Mouse (Mus musculus): Measurements from ENCODE around the gene Mapre1. TPM values are rescaled to one million over a fixed set of nuclear protein-coding genes. Genes with fewer than 3 reads are reported as not detected.
A peak's percentile ranks its signal among the peaks of the same experiment; 100 is the strongest.
"Not testable (repeated sequence)": the region's sequence is repeated elsewhere in the genome, so short reads cannot be mapped to it uniquely, and the experiment has no call there.

Gene Mapre1
- polyA plus RNA-seq, 1 experiment from 2014 or later, result 369 TPM

- 90% methylated on average over 4 of the region's 4 CpGs for WGBS
- Histone ChIP-seq H3K4me2 (replicated peaks) (no peak overlapping the region), H3K9ac (no peak overlapping the region), H3K4me3 (no peak overlapping the region), H3K4me1 (peaks cover 9% of the 10 kb centered on the region), H3K9me3 (replicated peaks) (no peaks in the 10 kb centered on the region), H3K27me3 (no peaks in the 10 kb centered on the region), H3K27ac (no peak overlapping the region), H3K36me3 (no peaks in the 10 kb centered on the region)
- no peak for ATAC-seq (ENCODE audit: low FRiP score)
These were observed 40.1 kb downstream of the Mapre1 start for GRCm38 (mm10) chr2:153781181-153781580.

- H3K36me3 ChIP-seq, result no peaks in the 10 kb centered on the region
- no peaks in the 10 kb centered on the region for H3K9me3 ChIP-seq (replicated peaks)
- no peak overlapping the region for H3K4me3 ChIP-seq
- 97% methylated on average over 2 of the region's 2 CpGs for WGBS
- H3K4me1 ChIP-seq, result no peaks in the 10 kb centered on the region
- no peak overlapping the region for H3K27ac ChIP-seq
- no peak overlapping the region for H3K4me2 ChIP-seq (replicated peaks)
- no peak overlapping the region for H3K9ac ChIP-seq
- H3K27me3 ChIP-seq, result no peaks in the 10 kb centered on the region
- no peak for ATAC-seq (ENCODE audit: low FRiP score)
These were observed 43.6 kb downstream of the Mapre1 start for GRCm38 (mm10) chr2:153784668-153785067.

- Histone ChIP-seq H3K4me3 (no peak overlapping the region), H3K27ac (no peak overlapping the region), H3K27me3 (no peaks in the 10 kb centered on the region), H3K36me3 (no peaks in the 10 kb centered on the region), H3K4me1 (no peaks in the 10 kb centered on the region), H3K9ac (no peak overlapping the region), H3K4me2 (replicated peaks) (no peak overlapping the region), H3K9me3 (replicated peaks) (no peaks in the 10 kb centered on the region)
- ATAC-seq (ENCODE audit: low FRiP score), result no peak
These were observed 52.3 kb downstream of the Mapre1 start for GRCm38 (mm10) chr2:153793366-153793765.

GRCm38 (mm10) chr2:153795090-153795489, 54.0 kb downstream of the Mapre1 start:
- Histone ChIP-seq H3K9ac (no peak overlapping the region), H3K9me3 (replicated peaks) (no peaks in the 10 kb centered on the region), H3K27me3 (no peaks in the 10 kb centered on the region), H3K4me1 (no peaks in the 10 kb centered on the region), H3K4me2 (replicated peaks) (no peak overlapping the region), H3K27ac (no peak overlapping the region), H3K4me3 (no peak overlapping the region), H3K36me3 (no peaks in the 10 kb centered on the region)
- no peak for ATAC-seq (ENCODE audit: low FRiP score)
- 54% methylated on average over 5 of the region's 5 CpGs for WGBS

GRCm38 (mm10) chr2:153807464-153807863, 66.4 kb downstream of the Mapre1 start:
- ATAC-seq (ENCODE audit: low FRiP score), result peak; percentile 38; the same call in 1 of the 2 replicates
- not testable (repeated sequence) for H3K9ac ChIP-seq; H3K9me3 ChIP-seq (replicated peaks); H3K27ac ChIP-seq; H3K4me1 ChIP-seq; H3K4me3 ChIP-seq; H3K27me3 ChIP-seq; H3K36me3 ChIP-seq; H3K4me2 ChIP-seq (replicated peaks)

GRCm38 (mm10) chr2:153808146-153808545, 67.1 kb downstream of the Mapre1 start:
- no peaks in the 10 kb centered on the region for H3K9me3 ChIP-seq (replicated peaks)
- H3K4me1 ChIP-seq, result no peaks in the 10 kb centered on the region
- no peaks in the 10 kb centered on the region for H3K27me3 ChIP-seq
- H3K36me3 ChIP-seq, result no peaks in the 10 kb centered on the region
- no peak overlapping the region for H3K27ac ChIP-seq
- no peak overlapping the region for H3K4me3 ChIP-seq
- ATAC-seq (ENCODE audit: low FRiP score), result no peak
- no peak overlapping the region for H3K4me2 ChIP-seq (replicated peaks)
- WGBS, result 83% methylated on average over 8 of the region's 8 CpGs
- no peak overlapping the region for H3K9ac ChIP-seq

GRCm38 (mm10) chr2:153808841-153809240, 67.8 kb downstream of the Mapre1 start:
- 88% methylated on average over 6 of the region's 6 CpGs for WGBS

GRCm38 (mm10) chr2:153809921-153810320, 68.8 kb downstream of the Mapre1 start:
- WGBS, result 76% methylated on average over 3 of the region's 3 CpGs
- H3K4me1 ChIP-seq, result no peaks in the 10 kb centered on the region
- no peak for ATAC-seq (ENCODE audit: low FRiP score)
- H3K27me3 ChIP-seq, result no peaks in the 10 kb centered on the region
- H3K36me3 ChIP-seq, result no peaks in the 10 kb centered on the region
- no peak overlapping the region for H3K9ac ChIP-seq
- H3K27ac ChIP-seq, result no peak overlapping the region
- no peaks in the 10 kb centered on the region for H3K9me3 ChIP-seq (replicated peaks)
- H3K4me2 ChIP-seq (replicated peaks), result no peak overlapping the region
- no peak overlapping the region for H3K4me3 ChIP-seq

More at GRCm38 (mm10) chr2:153808841-153809240, 67.8 kb downstream of the Mapre1 start:
- Histone ChIP-seq H3K4me1 (no peaks in the 10 kb centered on the region), H3K27ac (no peak overlapping the region), H3K4me2 (replicated peaks) (no peak overlapping the region), H3K9ac (no peak overlapping the region), H3K27me3 (no peaks in the 10 kb centered on the region), H3K4me3 (no peak overlapping the region), H3K9me3 (replicated peaks) (no peaks in the 10 kb centered on the region), H3K36me3 (no peaks in the 10 kb centered on the region)
- no peak for ATAC-seq (ENCODE audit: low FRiP score)

- H3K36me3 ChIP-seq, result no peaks in the 10 kb centered on the region
- no peaks in the 10 kb centered on the region for H3K9me3 ChIP-seq (replicated peaks)
- H3K9ac ChIP-seq, result no peak overlapping the region
- no peak overlapping the region for H3K4me2 ChIP-seq (replicated peaks)
- 0 out of 2 replicates have a peak, but pooled peaks cover 3% of the 10 kb centered on the region for H3K4me1 ChIP-seq
- H3K4me3 ChIP-seq, result no peak overlapping the region
- H3K27me3 ChIP-seq, result no peaks in the 10 kb centered on the region
- WGBS, result 94% methylated on average over 2 of the region's 2 CpGs
- ATAC-seq (ENCODE audit: low FRiP score), result no peak
- no peak overlapping the region for H3K27ac ChIP-seq
These were observed 81.0 kb downstream of the Mapre1 start for GRCm38 (mm10) chr2:153822005-153822543.

Other genes starting within 250 kb of the Mapre1 start
- gene 4930404H24Rik, start 248.5 kb upstream of the Mapre1 start, polyA plus RNA-seq (2016; fragmentation: Nextera tagmentation; extraction: Ambion mirVana), result not detected in 2 replicates
- 33.9 and 36.8 TPM in 2 replicates for gene Nol4l, start 211.3 kb upstream of the Mapre1 start, polyA plus RNA-seq (2016; fragmentation: Nextera tagmentation; extraction: Ambion mirVana)
- 68.6 and 71.8 TPM in 2 replicates for gene Commd7, start 108.5 kb upstream of the Mapre1 start, polyA plus RNA-seq (2016; fragmentation: Nextera tagmentation; extraction: Ambion mirVana)
- 9.5 and 9.7 TPM in 2 replicates for gene Dnmt3b, start 91.8 kb upstream of the Mapre1 start, polyA plus RNA-seq (2016; fragmentation: Nextera tagmentation; extraction: Ambion mirVana)
- 0.17 TPM in 1 of 2 replicates, not detected in the other for gene Dnmt3c, start 44.6 kb upstream of the Mapre1 start, polyA plus RNA-seq (2016; fragmentation: Nextera tagmentation; extraction: Ambion mirVana)
- 0.07 TPM in 1 of 2 replicates, not detected in the other for gene Efcab8, start 38.7 kb downstream of the Mapre1 start, polyA plus RNA-seq (2016; fragmentation: Nextera tagmentation; extraction: Ambion mirVana)
- not detected in 2 replicates for gene Sun5, start 129.8 kb downstream of the Mapre1 start, polyA plus RNA-seq (2016; fragmentation: Nextera tagmentation; extraction: Ambion mirVana)
- not detected in 2 replicates for gene Bpifb2, start 133.8 kb downstream of the Mapre1 start, polyA plus RNA-seq (2016; fragmentation: Nextera tagmentation; extraction: Ambion mirVana)
- gene Bpifb6, start 159.1 kb downstream of the Mapre1 start, polyA plus RNA-seq (2016; fragmentation: Nextera tagmentation; extraction: Ambion mirVana), result not detected in 2 replicates
- gene Bpifb3, start 177.0 kb downstream of the Mapre1 start, polyA plus RNA-seq (2016; fragmentation: Nextera tagmentation; extraction: Ambion mirVana), result not detected in 2 replicates
- not detected in 2 replicates for gene Bpifb4, start 196.9 kb downstream of the Mapre1 start, polyA plus RNA-seq (2016; fragmentation: Nextera tagmentation; extraction: Ambion mirVana)
- not detected in 2 replicates for gene Bpifa6, start 233.7 kb downstream of the Mapre1 start, polyA plus RNA-seq (2016; fragmentation: Nextera tagmentation; extraction: Ambion mirVana)

Data from hindbrain, embryonic 12.5 days (tissue).